Mouse (Mus musculus): Measurements from ENCODE around the gene Hsf5.
A peak's percentile ranks its signal among the peaks of the same experiment; 100 is the strongest.

Hsf5 gene

GRCm38 (mm10) chr11:87688478-87689203 is 71.7 kb downstream of the Hsf5 start:
- DNase-seq, result no peak

- peak; percentile 14 for DNase-seq
Observed at GRCm38 (mm10) chr11:87689402-87689808, 72.4 kb downstream of the Hsf5 start.

GRCm38 (mm10) chr11:87690054-87690740 is 73.2 kb downstream of the Hsf5 start:
- no peak for DNase-seq

- DNase-seq, result no peak
Observed at GRCm38 (mm10) chr11:87697131-87697682, 80.2 kb downstream of the Hsf5 start.

GRCm38 (mm10) chr11:87698126-87698525 is 81.2 kb downstream of the Hsf5 start:
- no peak for DNase-seq

- DNase-seq, result no peak
Observed at GRCm38 (mm10) chr11:87701108-87701507, 84.1 kb downstream of the Hsf5 start.

GRCm38 (mm10) chr11:87701877-87702620 is 85.1 kb downstream of the Hsf5 start:
- no peak for DNase-seq

GRCm38 (mm10) chr11:87703654-87704053 is 86.7 kb downstream of the Hsf5 start:
- DNase-seq, result no peak

GRCm38 (mm10) chr11:87704289-87704688 is 87.3 kb downstream of the Hsf5 start:
- no peak for DNase-seq

GRCm38 (mm10) chr11:87707570-87707969 is 90.6 kb downstream of the Hsf5 start:
- no peak for DNase-seq

- DNase-seq, result no peak
Observed at GRCm38 (mm10) chr11:87708979-87709378, 92.0 kb downstream of the Hsf5 start.
